Mouse (Mus musculus) skeletal muscle tissue, adult 2 months (tissue): ENCODE data around the gene S1pr5.
"Not testable (repeated sequence)": the region's sequence is repeated elsewhere in the genome, so short reads cannot be mapped to it uniquely, and the experiment has no call there.

ENCODE experiments used
- DNase-seq: peaks from one replicate; pipeline ENCODE4 v3.0.0-alpha.2; 2012; ENCODE audit warnings: low read depth, low spot score

The S1pr5 gene

GRCm38 (mm10) chr9:21238004-21238732 is 10.1 kb downstream of the S1pr5 start:
- no peak for DNase-seq

GRCm38 (mm10) chr9:21237368-21238003 is 10.8 kb downstream of the S1pr5 start:
- no peak for DNase-seq

- no peak for DNase-seq
Observed at GRCm38 (mm10) chr9:21236991-21237367, 11.3 kb downstream of the S1pr5 start.

GRCm38 (mm10) chr9:21235341-21235740 is 12.9 kb downstream of the S1pr5 start:
- DNase-seq, result no peak

- no peak for DNase-seq
Observed at GRCm38 (mm10) chr9:21233805-21234204, 14.4 kb downstream of the S1pr5 start.

- DNase-seq, result no peak
Observed at GRCm38 (mm10) chr9:21233366-21233765, 14.9 kb downstream of the S1pr5 start.

- no peak for DNase-seq
Observed at GRCm38 (mm10) chr9:21232867-21233266, 15.4 kb downstream of the S1pr5 start.

- no peak for DNase-seq
Observed at GRCm38 (mm10) chr9:21231551-21231950, 16.7 kb downstream of the S1pr5 start.

GRCm38 (mm10) chr9:21227342-21227741 is 20.9 kb downstream of the S1pr5 start:
- no peak for DNase-seq

- no peak for DNase-seq
Observed at GRCm38 (mm10) chr9:21225415-21225758, 22.9 kb downstream of the S1pr5 start.

- DNase-seq, result no peak
Observed at GRCm38 (mm10) chr9:21224576-21225414, 23.4 kb downstream of the S1pr5 start.

- no peak for DNase-seq
Observed at GRCm38 (mm10) chr9:21223906-21224305, 24.3 kb downstream of the S1pr5 start.

GRCm38 (mm10) chr9:21223490-21223889 is 24.8 kb downstream of the S1pr5 start:
- not testable (repeated sequence) for DNase-seq

GRCm38 (mm10) chr9:21221383-21221929 is 26.8 kb downstream of the S1pr5 start:
- peak; percentile 61 for DNase-seq

- peak; percentile 95 for DNase-seq
Observed at GRCm38 (mm10) chr9:21220490-21221382, 27.5 kb downstream of the S1pr5 start.

GRCm38 (mm10) chr9:21219820-21220219 is 28.4 kb downstream of the S1pr5 start:
- DNase-seq, result no peak

- DNase-seq, result no peak
Observed at GRCm38 (mm10) chr9:21216050-21216841, 32.0 kb downstream of the S1pr5 start.

GRCm38 (mm10) chr9:21213617-21214190 is 34.5 kb downstream of the S1pr5 start:
- DNase-seq, result no peak

- DNase-seq, result no peak
Observed at GRCm38 (mm10) chr9:21211624-21212023, 36.6 kb downstream of the S1pr5 start.

GRCm38 (mm10) chr9:21210821-21211220 is 37.4 kb downstream of the S1pr5 start:
- DNase-seq, result no peak
